Mouse (Mus musculus): ENCODE results near the gene Esrrg. TPM values are rescaled to one million over a fixed set of nuclear protein-coding genes. Genes with fewer than 3 reads are reported as not detected.

Esrrg gene
- polyA plus RNA-seq, 1 experiment from 2014 or later = 23.5 TPM

DNA sequence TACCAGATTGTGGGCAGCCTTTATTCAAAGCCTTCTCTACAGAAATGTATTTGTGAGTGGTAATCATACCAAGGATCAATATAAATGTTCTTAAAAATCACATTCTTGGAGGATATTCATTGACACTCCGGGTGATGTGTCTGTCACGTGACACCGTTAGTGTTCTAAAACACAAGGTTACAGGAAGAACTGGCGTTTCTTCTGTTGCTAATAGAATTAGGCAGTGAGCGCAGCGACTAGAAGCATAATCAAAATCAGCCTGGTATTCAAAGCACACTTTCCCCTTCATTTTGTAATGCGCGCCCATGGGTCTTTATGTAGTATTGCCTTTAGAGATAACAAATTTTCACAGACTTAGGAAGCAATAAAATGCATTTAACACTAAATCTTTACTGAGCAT is 420.6 kb downstream of the Esrrg start:
- no peak for ATAC-seq (replicated peaks; ENCODE audit: extremely low read depth, insufficient read depth, low FRiP score)
- Histone ChIP-seq H3K36me3 (ENCODE audit: control insufficient read depth, insufficient read depth) (no peaks in the 10 kb centered on the region), H3K27ac (ENCODE audit: low read length) (no peak overlapping the region), H3K9me3 (replicated peaks; ENCODE audit: control insufficient read depth, low read length) (no peaks in the 10 kb centered on the region), H3K9ac (ENCODE audit: low read length) (no peak overlapping the region), H3K4me3 (ENCODE audit: low read length) (no peak overlapping the region), H3K4me1 (ENCODE audit: control insufficient read depth, insufficient read depth, low read length) (no peaks in the 10 kb centered on the region), H3K4me2 (ENCODE audit: low read depth, low read length) (no peak overlapping the region), H3K27me3 (ENCODE audit: control insufficient read depth, insufficient read depth, low read length) (no peaks in the 10 kb centered on the region)
- 82% methylated on average over 8 of the region's 8 CpGs for WGBS

DNA sequence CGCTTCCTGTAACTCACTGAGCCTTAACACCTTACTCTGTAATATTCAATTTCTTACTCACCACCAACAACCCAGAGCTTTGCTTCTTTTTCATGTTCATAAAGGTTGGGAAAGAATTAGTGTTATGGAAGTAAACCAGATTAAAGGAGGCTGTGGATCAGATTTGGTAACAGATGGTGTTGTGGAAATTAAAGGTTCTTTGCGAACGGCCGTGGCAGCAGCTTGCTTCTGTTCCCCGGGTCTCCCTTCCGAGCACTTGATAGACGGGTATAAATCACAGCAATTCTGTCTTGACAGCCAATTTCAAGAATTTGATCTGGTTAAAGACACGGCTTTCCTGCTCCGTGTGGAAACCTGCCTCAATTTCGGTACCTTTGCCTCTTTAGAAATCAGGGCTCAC is 421.5 kb downstream of the Esrrg start:
- no peak overlapping the region for H3K27ac ChIP-seq (ENCODE audit: low read length)
- 0 out of 2 replicates have a peak, but pooled peaks cover 1% of the 10 kb centered on the region for H3K4me1 ChIP-seq (ENCODE audit: control insufficient read depth, insufficient read depth, low read length)
- no peak overlapping the region for H3K4me2 ChIP-seq (ENCODE audit: low read depth, low read length)
- no peak overlapping the region for H3K4me3 ChIP-seq (ENCODE audit: low read length)
- 63% methylated on average over 10 of the region's 10 CpGs for WGBS
- ATAC-seq (replicated peaks; ENCODE audit: extremely low read depth, insufficient read depth, low FRiP score) = no peak
- H3K9ac ChIP-seq (ENCODE audit: low read length) = no peak overlapping the region
- no peaks in the 10 kb centered on the region for H3K9me3 ChIP-seq (replicated peaks; ENCODE audit: control insufficient read depth, low read length)
- no peaks in the 10 kb centered on the region for H3K27me3 ChIP-seq (ENCODE audit: control insufficient read depth, insufficient read depth, low read length)
- H3K36me3 ChIP-seq (ENCODE audit: control insufficient read depth, insufficient read depth) = no peaks in the 10 kb centered on the region

DNA sequence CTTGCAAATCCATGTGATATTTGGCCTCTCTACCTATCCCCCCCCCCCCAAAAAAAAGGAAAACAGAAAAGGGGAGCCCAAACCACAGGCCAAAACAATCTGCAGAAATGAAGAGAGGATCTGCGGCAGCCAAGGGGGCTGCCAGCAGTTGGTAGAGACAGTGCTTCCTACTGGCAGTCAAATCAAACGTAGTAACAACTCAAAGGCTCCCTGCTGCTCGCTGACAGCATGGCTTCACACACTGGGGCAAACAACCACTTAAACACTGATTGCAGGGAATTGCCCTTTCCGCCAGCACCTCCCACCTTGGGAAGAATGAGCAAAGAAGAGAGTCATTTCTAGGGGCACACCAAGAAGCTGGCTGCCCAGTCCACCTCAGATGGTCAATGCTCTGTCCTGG is 422.7 kb downstream of the Esrrg start:
- Histone ChIP-seq H3K4me2 (ENCODE audit: low read depth, low read length) (no peak overlapping the region), H3K27me3 (ENCODE audit: control insufficient read depth, insufficient read depth, low read length) (no peaks in the 10 kb centered on the region), H3K9me3 (replicated peaks; ENCODE audit: control insufficient read depth, low read length) (no peaks in the 10 kb centered on the region), H3K4me3 (ENCODE audit: low read length) (no peak overlapping the region), H3K4me1 (ENCODE audit: control insufficient read depth, insufficient read depth, low read length) (0 out of 2 replicates have a peak, but pooled peaks cover 3% of the 10 kb centered on the region), H3K36me3 (ENCODE audit: control insufficient read depth, insufficient read depth) (no peaks in the 10 kb centered on the region), H3K9ac (ENCODE audit: low read length) (no peak overlapping the region), H3K27ac (ENCODE audit: low read length) (no peak overlapping the region)
- no peak for ATAC-seq (replicated peaks; ENCODE audit: extremely low read depth, insufficient read depth, low FRiP score)
- 26% methylated on average over 4 of the region's 4 CpGs for WGBS

- no peak for ATAC-seq (replicated peaks; ENCODE audit: extremely low read depth, insufficient read depth, low FRiP score)
- Histone ChIP-seq H3K4me3 (ENCODE audit: low read length) (no peak overlapping the region), H3K27ac (ENCODE audit: low read length) (no peak overlapping the region), H3K9me3 (replicated peaks; ENCODE audit: control insufficient read depth, low read length) (no peaks in the 10 kb centered on the region), H3K27me3 (ENCODE audit: control insufficient read depth, insufficient read depth, low read length) (no peaks in the 10 kb centered on the region), H3K4me1 (ENCODE audit: control insufficient read depth, insufficient read depth, low read length) (0 out of 2 replicates have a peak, but pooled peaks cover 3% of the 10 kb centered on the region), H3K36me3 (ENCODE audit: control insufficient read depth, insufficient read depth) (no peaks in the 10 kb centered on the region), H3K9ac (ENCODE audit: low read length) (no peak overlapping the region), H3K4me2 (ENCODE audit: low read depth, low read length) (no peak overlapping the region)
- WGBS = 41% methylated on average over 8 of the region's 8 CpGs
Observed at GRCm38 (mm10) chr1:188035957-188036356, 427.4 kb downstream of the Esrrg start.

DNA sequence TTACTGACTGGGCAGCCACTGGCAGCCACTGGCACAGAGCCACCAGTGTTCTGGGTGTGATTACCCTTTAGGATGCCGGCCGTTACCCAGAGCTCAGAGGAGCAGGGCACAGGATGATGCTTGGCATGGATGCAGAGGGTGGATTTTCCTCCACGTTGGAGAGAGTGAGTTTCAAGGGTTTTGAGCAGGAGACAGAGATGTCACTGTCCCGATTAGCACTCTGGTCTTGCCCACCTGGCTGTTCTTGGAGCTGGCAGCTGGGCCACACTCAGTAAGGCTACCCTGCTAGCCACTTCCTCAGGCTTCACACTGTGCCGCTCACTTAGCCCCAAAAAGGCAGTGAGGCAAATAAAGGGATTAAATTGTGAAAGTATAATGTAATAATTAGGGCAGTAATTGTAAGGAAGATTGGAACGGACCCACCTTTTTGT is 438.1 kb downstream of the Esrrg start:
- peaks cover 4% of the 10 kb centered on the region; the same call in 1 of the 2 replicates for H3K9me3 ChIP-seq (replicated peaks; ENCODE audit: control insufficient read depth, low read length)
- WGBS = 78% methylated on average over 6 of the region's 6 CpGs
- no peak overlapping the region for H3K4me2 ChIP-seq (ENCODE audit: low read depth, low read length)
- H3K27ac ChIP-seq (ENCODE audit: low read length) = no peak overlapping the region
- no peaks in the 10 kb centered on the region for H3K4me1 ChIP-seq (ENCODE audit: control insufficient read depth, insufficient read depth, low read length)
- H3K9ac ChIP-seq (ENCODE audit: low read length) = no peak overlapping the region
- H3K36me3 ChIP-seq (ENCODE audit: control insufficient read depth, insufficient read depth) = peaks cover 20% of the 10 kb centered on the region
- no peak for ATAC-seq (replicated peaks; ENCODE audit: extremely low read depth, insufficient read depth, low FRiP score)
- no peak overlapping the region for H3K4me3 ChIP-seq (ENCODE audit: low read length)
- no peaks in the 10 kb centered on the region for H3K27me3 ChIP-seq (ENCODE audit: control insufficient read depth, insufficient read depth, low read length)

GRCm38 (mm10) chr1:188047148-188047547 is 438.6 kb downstream of the Esrrg start:
- no peaks in the 10 kb centered on the region for H3K4me1 ChIP-seq (ENCODE audit: control insufficient read depth, insufficient read depth, low read length)
- no peak overlapping the region for H3K4me2 ChIP-seq (ENCODE audit: low read depth, low read length)
- H3K27me3 ChIP-seq (ENCODE audit: control insufficient read depth, insufficient read depth, low read length) = no peaks in the 10 kb centered on the region
- H3K4me3 ChIP-seq (ENCODE audit: low read length) = no peak overlapping the region
- 74% methylated on average over 3 of the region's 3 CpGs for WGBS
- no peak overlapping the region for H3K27ac ChIP-seq (ENCODE audit: low read length)
- H3K36me3 ChIP-seq (ENCODE audit: control insufficient read depth, insufficient read depth) = peaks cover 20% of the 10 kb centered on the region
- peaks cover 4% of the 10 kb centered on the region; the same call in 1 of the 2 replicates for H3K9me3 ChIP-seq (replicated peaks; ENCODE audit: control insufficient read depth, low read length)
- H3K9ac ChIP-seq (ENCODE audit: low read length) = no peak overlapping the region
- ATAC-seq (replicated peaks; ENCODE audit: extremely low read depth, insufficient read depth, low FRiP score) = no peak

GRCm38 (mm10) chr1:188055888-188056287 is 447.3 kb downstream of the Esrrg start:
- Histone ChIP-seq H3K27me3 (ENCODE audit: control insufficient read depth, insufficient read depth, low read length) (no peaks in the 10 kb centered on the region), H3K4me1 (ENCODE audit: control insufficient read depth, insufficient read depth, low read length) (peaks cover 11% of the 10 kb centered on the region), H3K9me3 (replicated peaks; ENCODE audit: control insufficient read depth, low read length) (no peaks in the 10 kb centered on the region), H3K4me2 (ENCODE audit: low read depth, low read length) (peak overlapping the region; percentile 62), H3K36me3 (ENCODE audit: control insufficient read depth, insufficient read depth) (no peaks in the 10 kb centered on the region), H3K4me3 (ENCODE audit: low read length) (peak overlapping the region; percentile 26), H3K27ac (ENCODE audit: low read length) (peak overlapping the region; percentile 58), H3K9ac (ENCODE audit: low read length) (peak overlapping the region; percentile 23; the same call in 1 of the 2 replicates)
- WGBS = 38% methylated on average over 3 of the region's 3 CpGs
- ATAC-seq (replicated peaks; ENCODE audit: extremely low read depth, insufficient read depth, low FRiP score) = peak; percentile 78

GRCm38 (mm10) chr1:188057892-188058291 is 449.3 kb downstream of the Esrrg start:
- no peaks in the 10 kb centered on the region for H3K27me3 ChIP-seq (ENCODE audit: control insufficient read depth, insufficient read depth, low read length)
- no peak overlapping the region for H3K4me3 ChIP-seq (ENCODE audit: low read length)
- H3K4me1 ChIP-seq (ENCODE audit: control insufficient read depth, insufficient read depth, low read length) = peaks cover 11% of the 10 kb centered on the region
- no peak overlapping the region for H3K4me2 ChIP-seq (ENCODE audit: low read depth, low read length)
- ATAC-seq (replicated peaks; ENCODE audit: extremely low read depth, insufficient read depth, low FRiP score) = no peak
- no peaks in the 10 kb centered on the region for H3K9me3 ChIP-seq (replicated peaks; ENCODE audit: control insufficient read depth, low read length)
- H3K27ac ChIP-seq (ENCODE audit: low read length) = no peak overlapping the region
- H3K36me3 ChIP-seq (ENCODE audit: control insufficient read depth, insufficient read depth) = no peaks in the 10 kb centered on the region
- 50% methylated on average over 4 of the region's 4 CpGs for WGBS
- H3K9ac ChIP-seq (ENCODE audit: low read length) = no peak overlapping the region

DNA sequence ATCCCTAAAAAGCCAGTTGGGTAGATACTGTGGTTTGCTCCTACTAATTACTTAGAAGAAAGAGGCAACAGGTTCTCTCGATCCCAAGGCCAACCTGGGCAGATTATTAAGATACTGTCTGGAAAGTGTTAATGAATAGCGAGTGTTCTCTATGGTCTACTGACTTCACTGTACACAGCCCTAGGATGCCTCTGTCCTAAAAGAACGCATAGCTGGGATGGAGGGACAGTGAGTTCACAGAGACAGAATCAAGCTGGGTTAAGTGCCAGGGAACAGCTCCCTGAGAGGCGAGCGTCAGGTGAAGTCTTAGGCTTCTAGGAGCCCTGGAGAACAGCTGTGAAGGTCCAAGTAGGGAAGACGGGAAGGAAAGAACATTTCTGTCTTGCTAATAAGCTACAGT is 450.4 kb downstream of the Esrrg start:
- Histone ChIP-seq H3K9ac (ENCODE audit: low read length) (no peak overlapping the region), H3K36me3 (ENCODE audit: control insufficient read depth, insufficient read depth) (peaks cover 5% of the 10 kb centered on the region; the same call in 1 of the 2 replicates), H3K4me1 (ENCODE audit: control insufficient read depth, insufficient read depth, low read length) (peaks cover 11% of the 10 kb centered on the region), H3K9me3 (replicated peaks; ENCODE audit: control insufficient read depth, low read length) (no peaks in the 10 kb centered on the region), H3K27me3 (ENCODE audit: control insufficient read depth, insufficient read depth, low read length) (no peaks in the 10 kb centered on the region), H3K4me3 (ENCODE audit: low read length) (no peak overlapping the region), H3K27ac (ENCODE audit: low read length) (no peak overlapping the region), H3K4me2 (ENCODE audit: low read depth, low read length) (no peak overlapping the region)
- ATAC-seq (replicated peaks; ENCODE audit: extremely low read depth, insufficient read depth, low FRiP score) = no peak
- WGBS = 84% methylated on average over 6 of the region's 6 CpGs

All from heart, embryonic 16.5 days (tissue).